Mouse (Mus musculus): ENCODE measurements around the gene Dpf1.
A peak's percentile ranks its signal among the peaks of the same experiment; 100 is the strongest.

GRCm38 (mm10) chr7:29338984-29339679, 35.4 kb downstream of the Dpf1 start:
- TF ChIP-seq GATA1 (IDR thresholded peaks at IDR 0.05; ENCODE audit: low read length): peak; percentile 80
- TF ChIP-seq TAL1 (IDR thresholded peaks at IDR 0.05; ENCODE audit: low read length): peak; percentile 55; the same call in 2 of the 3 replicates

Measured in erythroblast, embryonic 14.5 days (primary cell).